Mouse (Mus musculus): ENCODE data around the gene Cdk7.
A peak's percentile ranks its signal among the peaks of the same experiment; 100 is the strongest.

Gene Cdk7

GRCm38 (mm10) chr13:100728086-100728485, 2.7 kb downstream of the Cdk7 start:
- DNase-seq (ENCODE audit: extremely low spot score): no peak

GRCm38 (mm10) chr13:100725194-100725593, 5.5 kb downstream of the Cdk7 start:
- DNase-seq (ENCODE audit: extremely low spot score): no peak

- no peak for DNase-seq (ENCODE audit: extremely low spot score)
Measured at GRCm38 (mm10) chr13:100724051-100724754, 6.5 kb downstream of the Cdk7 start.

- DNase-seq (ENCODE audit: extremely low spot score): no peak
Measured at GRCm38 (mm10) chr13:100721656-100722055, 9.1 kb downstream of the Cdk7 start.

- DNase-seq (ENCODE audit: extremely low spot score): no peak
Measured at GRCm38 (mm10) chr13:100715467-100715866, 15.3 kb downstream of the Cdk7 start.

GRCm38 (mm10) chr13:100706206-100706605, 24.5 kb downstream of the Cdk7 start:
- DNase-seq (ENCODE audit: extremely low spot score): no peak

- no peak for DNase-seq (ENCODE audit: extremely low spot score)
Measured at GRCm38 (mm10) chr13:100703468-100703867, 27.3 kb downstream of the Cdk7 start.

GRCm38 (mm10) chr13:100698866-100699265, 31.9 kb downstream of the Cdk7 start:
- DNase-seq (ENCODE audit: extremely low spot score): no peak

- DNase-seq (ENCODE audit: extremely low spot score): no peak
Measured at GRCm38 (mm10) chr13:100697541-100697940, 33.2 kb downstream of the Cdk7 start.

- DNase-seq (ENCODE audit: extremely low spot score): no peak
Measured at GRCm38 (mm10) chr13:100687513-100687912, 43.2 kb downstream of the Cdk7 start.

GRCm38 (mm10) chr13:100684355-100684754, 46.4 kb downstream of the Cdk7 start:
- DNase-seq (ENCODE audit: extremely low spot score): no peak

- no peak for DNase-seq (ENCODE audit: extremely low spot score)
Measured at GRCm38 (mm10) chr13:100682837-100683236, 47.9 kb downstream of the Cdk7 start.

GRCm38 (mm10) chr13:100681615-100682014, 49.1 kb downstream of the Cdk7 start:
- no peak for DNase-seq (ENCODE audit: extremely low spot score)

GRCm38 (mm10) chr13:100675936-100676635, 54.7 kb downstream of the Cdk7 start:
- no peak for DNase-seq (ENCODE audit: extremely low spot score)

- no peak for DNase-seq (ENCODE audit: extremely low spot score)
Measured at GRCm38 (mm10) chr13:100670181-100670741, 60.5 kb downstream of the Cdk7 start.

- DNase-seq (ENCODE audit: extremely low spot score): peak; percentile 67
Measured at GRCm38 (mm10) chr13:100669291-100670022, 61.3 kb downstream of the Cdk7 start, which contains the start of gene Ccdc125. Gene Ccdc125 (plus strand): TSS chr13:100669717.

- peak; percentile 54 for DNase-seq (ENCODE audit: extremely low spot score)
Measured at GRCm38 (mm10) chr13:100659864-100660456, 70.8 kb downstream of the Cdk7 start.

- DNase-seq (ENCODE audit: extremely low spot score): no peak
Measured at GRCm38 (mm10) chr13:100658091-100658490, 72.6 kb downstream of the Cdk7 start.
